Mouse (Mus musculus) gastrocnemius, postnatal 14 days (tissue): ENCODE results near the gene Tnfsfm13. TPM values are rescaled to one million over a fixed set of nuclear protein-coding genes. Genes with fewer than 3 reads are reported as not detected.

Source experiments
- DNase-seq: peaks from one replicate; pipeline ENCODE4 v3.0.0; 2021; ENCODE audit warnings: mixed read lengths
- intact Hi-C: fragments of 180-260 bp; cut with DNase I; formaldehyde crosslinking; loops from one replicate; pipeline ENCODE4 v1.15.1; 2025; ENCODE audit warnings: low total_unique reads
- total RNA-seq, 2 experiments: library from RNA; stranded (reverse); gene quantifications; 2 replicates each; pipeline ENCODE4 v1.2.3; 2021

Tnfsfm13 gene
- total RNA-seq, 2 experiments from 2014 or later: 2.2 to 3.0 TPM

DNA sequence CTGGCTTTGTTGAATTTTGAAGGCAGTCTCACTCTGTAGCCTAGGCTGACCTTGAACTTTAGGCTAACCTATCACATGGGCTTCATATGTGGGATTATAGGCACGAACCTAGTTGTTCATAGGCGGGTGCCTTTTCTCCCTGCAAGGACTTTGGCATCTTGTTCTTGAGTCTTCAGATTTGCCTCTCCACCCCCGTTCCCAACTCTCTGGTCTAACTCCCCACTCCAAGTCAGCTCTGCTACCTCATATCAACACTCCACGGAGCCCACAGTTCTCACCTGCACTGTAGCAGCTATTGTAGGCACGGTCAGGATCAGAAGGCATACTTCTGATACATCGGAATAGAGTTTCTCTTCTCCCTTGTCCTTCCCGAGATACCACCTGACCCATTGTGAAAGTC lies 12.3 kb downstream of the Tnfsfm13 start:
- intact Hi-C loops: no loop called here
- no peak for DNase-seq

DNA sequence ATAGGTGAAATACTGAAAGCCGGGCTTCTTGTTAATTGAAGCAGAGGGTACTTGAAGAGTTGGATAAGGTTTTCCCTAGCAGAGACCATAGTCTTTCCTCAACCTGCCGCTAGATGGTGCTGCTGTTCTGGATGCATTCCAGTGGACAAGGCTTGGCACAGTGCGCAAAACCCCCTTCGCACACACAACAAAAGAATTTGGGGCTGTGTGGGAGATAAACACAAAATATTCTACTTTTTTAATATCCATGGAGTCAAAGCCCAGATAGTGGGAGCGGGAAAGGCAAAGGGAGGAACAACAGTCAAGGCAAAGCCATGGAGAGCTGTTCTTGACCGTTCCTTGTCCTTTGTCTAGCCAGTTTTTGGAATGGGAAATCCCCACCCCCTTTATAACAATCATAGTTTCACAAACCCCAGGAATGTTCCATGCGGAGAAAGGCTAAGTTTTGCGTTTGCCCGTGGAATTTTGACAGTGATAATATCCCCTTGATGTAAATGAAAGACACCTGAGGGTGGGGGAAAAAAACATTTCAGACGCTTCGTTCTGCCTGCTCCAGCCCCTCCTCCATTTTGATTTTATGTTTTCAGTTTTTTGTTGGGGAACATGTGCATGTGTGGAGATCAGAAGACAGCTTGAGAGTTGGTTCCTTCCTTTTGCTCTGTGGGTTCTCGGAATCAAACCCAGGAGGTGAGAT lies 12.9 kb downstream of the Tnfsfm13 start:
- intact Hi-C loops: no loop called here
- peak; percentile 84 for DNase-seq

DNA sequence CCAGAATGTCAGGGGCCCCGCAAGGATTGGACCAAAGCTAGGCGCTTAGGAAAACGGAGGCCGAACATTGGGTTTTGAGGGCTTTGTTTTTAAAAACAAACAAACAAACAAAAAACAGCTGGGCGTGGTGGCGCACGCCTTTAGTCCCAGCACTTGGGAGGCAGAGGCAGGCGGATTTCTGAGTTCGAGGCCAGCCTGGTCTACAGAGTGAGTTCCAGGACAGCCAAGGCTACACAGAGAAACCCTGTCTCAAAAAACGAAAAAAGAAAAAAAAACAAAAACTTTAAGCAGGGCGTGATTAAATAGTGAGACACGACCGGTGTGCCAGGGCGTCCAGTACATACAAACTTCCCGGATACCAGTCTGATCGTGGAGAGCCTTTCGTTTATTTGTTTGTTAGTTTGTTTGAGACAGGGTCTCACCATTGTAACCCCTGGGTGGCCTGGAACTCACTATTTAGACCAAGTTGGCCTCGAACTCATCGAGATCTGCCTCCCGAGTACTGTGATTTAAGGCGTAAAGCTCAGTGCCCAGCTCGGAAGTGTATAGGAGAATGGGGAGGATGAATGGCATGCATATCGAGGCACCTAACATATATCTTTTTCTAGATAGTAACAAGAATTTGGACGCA lies 13.6 kb downstream of the Tnfsfm13 start:
- intact Hi-C loops: no loop called here
- no peak for DNase-seq

GRCm38 (mm10) chr11:69681314-69682208 lies 14.3 kb downstream of the Tnfsfm13 start, which contains the start of gene Senp3:
Gene Senp3 (minus strand): TSS chr11:69682084.
- intact Hi-C loops: no loop called here
- peak; percentile 98 for DNase-seq

GRCm38 (mm10) chr11:69680136-69680855 lies 15.6 kb downstream of the Tnfsfm13 start:
- intact Hi-C loops: no loop called here
- DNase-seq: no peak

GRCm38 (mm10) chr11:69679144-69679543 lies 16.8 kb downstream of the Tnfsfm13 start:
- intact Hi-C loops: no loop called here

GRCm38 (mm10) chr11:69672211-69672706 lies 23.6 kb downstream of the Tnfsfm13 start, which contains the start of gene Eif4a1:
Gene Eif4a1 (minus strand): TSS chr11:69672423.
- intact Hi-C loops: no loop called here
- peak; percentile 99 for DNase-seq

More at GRCm38 (mm10) chr11:69679144-69679543, 16.8 kb downstream of the Tnfsfm13 start:
- no peak for DNase-seq

- no peak for DNase-seq
- intact Hi-C loops: no loop called here
These were observed 24.2 kb downstream of the Tnfsfm13 start for GRCm38 (mm10) chr11:69671726-69672124.

GRCm38 (mm10) chr11:69670786-69671725 lies 24.8 kb downstream of the Tnfsfm13 start:
- intact Hi-C loops: no loop called here
- DNase-seq: peak; percentile 97

- no peak for DNase-seq
- intact Hi-C loops: loop anchor here (5.0 kb wide), 1 partner anchor 39 kb away; no protein-coding TSS in a partner anchor
These were observed 29.3 kb downstream of the Tnfsfm13 start for GRCm38 (mm10) chr11:69666665-69667005.

DNA sequence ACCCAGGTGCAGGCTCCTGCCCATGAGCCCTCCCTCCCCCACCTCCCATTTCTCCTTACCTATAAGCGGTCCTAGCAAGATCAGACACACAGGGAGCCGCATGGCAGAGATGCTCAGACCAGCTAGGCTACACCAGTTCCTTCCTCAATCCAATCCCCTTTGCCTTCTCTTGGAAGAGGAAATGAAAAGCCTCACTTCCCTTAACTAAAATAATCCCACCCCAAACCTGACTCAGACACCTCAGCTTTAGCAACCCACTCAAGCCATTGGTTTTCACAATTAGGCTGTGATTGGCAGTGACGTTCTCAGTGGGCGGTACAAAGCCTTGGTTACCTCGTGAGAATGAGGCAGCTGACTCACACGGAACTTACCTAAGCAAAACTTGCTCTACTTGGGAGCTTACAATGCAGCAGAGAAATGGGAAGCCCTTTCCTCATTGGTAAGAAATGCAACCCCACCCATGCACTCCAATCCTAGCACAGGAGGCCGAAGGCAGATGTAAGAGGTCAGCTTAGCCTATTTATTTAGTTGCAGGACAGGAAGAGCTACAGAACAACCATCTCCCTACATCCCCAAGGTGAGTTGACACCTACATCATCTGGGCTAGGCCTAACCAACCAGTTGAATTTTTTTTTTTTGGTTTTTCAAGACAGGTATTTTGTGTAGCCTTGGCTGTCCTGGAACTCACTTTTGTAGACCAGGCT lies 29.8 kb downstream of the Tnfsfm13 start, which contains the start of gene Cd68:
TSS of gene Cd68 (minus strand) at position 193 of the 704 bp plus-strand sequence.
- intact Hi-C loops: loop anchor here (5.0 kb wide), 1 partner anchor 39 kb away; no protein-coding TSS in a partner anchor
- no peak for DNase-seq

DNA sequence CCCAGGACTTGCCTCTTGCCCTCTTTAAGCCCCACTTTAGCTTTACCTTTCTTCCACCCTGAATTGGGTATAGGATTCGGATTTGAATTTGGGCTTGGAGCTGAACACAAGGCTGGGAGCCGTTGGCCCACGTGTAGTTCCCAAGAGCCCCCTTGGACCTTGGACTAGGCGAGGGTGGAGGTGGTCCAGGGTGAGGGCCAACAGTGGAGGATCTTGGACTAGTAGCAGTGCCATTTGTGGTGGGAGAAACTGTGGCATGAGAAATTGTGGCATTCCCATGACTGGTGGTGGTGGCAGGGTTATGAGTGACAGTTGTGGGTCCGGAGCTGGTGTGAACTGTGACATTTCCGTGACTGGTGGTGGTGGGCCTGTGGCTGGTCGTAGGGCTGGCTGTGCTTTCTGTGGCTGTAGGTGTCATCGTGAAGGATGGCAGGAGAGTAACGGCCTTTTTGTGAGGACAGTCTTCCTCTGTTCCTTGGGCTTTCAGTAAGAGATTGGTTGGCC lies 30.4 kb downstream of the Tnfsfm13 start:
- intact Hi-C loops: loop anchor here (5.0 kb wide), 1 partner anchor 38 kb away; no protein-coding TSS in a partner anchor
- no peak for DNase-seq

- intact Hi-C loops: loop anchor here (5.0 kb wide), 1 partner anchor 38 kb away; no protein-coding TSS in a partner anchor
- no peak for DNase-seq
These were observed 31.1 kb downstream of the Tnfsfm13 start for GRCm38 (mm10) chr11:69664841-69665240.

DNA sequence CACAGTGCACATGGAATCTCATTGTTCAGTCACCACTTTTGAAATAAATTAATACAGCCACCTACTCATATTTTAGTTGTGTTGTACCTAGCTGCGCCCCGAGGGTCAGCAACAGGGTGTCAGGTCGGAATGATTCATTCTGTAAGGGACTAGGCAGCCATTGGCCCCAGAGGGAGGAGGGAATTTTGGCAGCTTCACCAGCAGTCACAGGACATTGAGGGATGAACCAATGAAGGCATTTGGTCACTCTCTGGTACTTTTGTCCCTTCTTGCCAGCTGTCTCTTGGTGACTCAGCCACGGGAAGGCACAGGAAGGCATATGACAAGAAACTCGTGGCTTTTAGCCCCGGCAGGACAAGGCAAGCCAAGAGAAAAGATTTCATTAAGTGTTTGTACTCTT lies 32.1 kb downstream of the Tnfsfm13 start:
- no peak for DNase-seq
- intact Hi-C loops: no loop called here

GRCm38 (mm10) chr11:69662967-69663671 lies 32.8 kb downstream of the Tnfsfm13 start:
- intact Hi-C loops: no loop called here

DNA sequence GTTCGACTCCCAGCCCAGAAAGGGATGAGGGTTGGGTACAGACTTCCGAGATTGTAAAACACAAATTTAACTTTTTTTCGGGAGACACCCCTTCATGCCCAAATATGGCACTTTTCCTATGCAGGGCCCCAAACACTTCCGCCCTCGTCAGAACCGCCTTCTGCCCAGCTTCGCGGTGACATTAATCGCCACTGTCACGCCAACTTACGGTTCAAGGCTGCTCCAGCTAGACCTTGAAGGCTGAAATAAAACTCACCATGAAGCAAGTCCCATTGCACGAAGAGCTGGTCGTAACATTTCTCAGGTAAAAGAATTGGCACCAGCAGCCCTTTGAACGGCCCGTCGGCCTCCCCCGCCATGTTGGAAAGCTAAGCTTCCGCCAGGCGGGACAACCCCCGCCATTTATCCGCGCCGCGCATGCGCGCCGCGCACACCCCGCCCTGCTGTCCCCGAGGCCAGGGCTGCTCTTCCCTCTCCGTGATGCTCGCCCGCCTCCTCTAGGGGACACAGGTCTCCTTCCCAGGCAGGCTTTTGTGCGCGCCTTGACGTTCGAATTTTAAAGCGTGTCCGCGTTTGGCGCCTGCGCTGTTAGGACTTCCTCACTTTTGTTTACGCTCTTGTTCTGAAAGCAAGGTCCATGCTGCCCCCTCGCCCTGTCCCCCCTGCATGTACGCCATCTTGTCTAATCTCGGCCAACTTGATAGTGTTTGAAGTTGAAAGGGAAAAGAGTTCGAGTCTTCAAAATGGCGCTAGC lies 33.5 kb downstream of the Tnfsfm13 start, which contains the start of gene Mpdu1:
TSS of gene Mpdu1 (minus strand) at position 430 of the 754 bp plus-strand sequence.
- peak; percentile 94 for DNase-seq
- intact Hi-C loops: no loop called here

More at GRCm38 (mm10) chr11:69662967-69663671, 32.8 kb downstream of the Tnfsfm13 start:
- no peak for DNase-seq
